Mouse (Mus musculus) cortical plate, adult 2 months (tissue): ENCODE results near the gene Cyba.

Source experiments
- CTCF ChIP-seq: fragments of 200-500 bp; IDR thresholded peaks from 2 replicates; pipeline ENCODE4 v1.5.1; 2011; ENCODE audit warnings: mild to moderate bottlenecking, control low read depth, low read length; ENCODE audit not compliant: insufficient read depth; ENCODE audit errors: extremely low read depth
- POLR2A ChIP-seq: fragments of 200-500 bp; IDR thresholded peaks from 2 replicates; pipeline ENCODE4 v1.6.1; 2011; ENCODE audit warnings: mild to moderate bottlenecking, low read length, control low read depth; ENCODE audit not compliant: insufficient read depth; ENCODE audit errors: extremely low read depth

- TF ChIP-seq CTCF (no peak), POLR2A (no peak)
Observed at GRCm38 (mm10) chr8:122398186-122398585, 34.5 kb downstream of the Cyba start.
